Mouse (Mus musculus): ENCODE measurements around the gene Aff3.

Gene Aff3

DNA sequence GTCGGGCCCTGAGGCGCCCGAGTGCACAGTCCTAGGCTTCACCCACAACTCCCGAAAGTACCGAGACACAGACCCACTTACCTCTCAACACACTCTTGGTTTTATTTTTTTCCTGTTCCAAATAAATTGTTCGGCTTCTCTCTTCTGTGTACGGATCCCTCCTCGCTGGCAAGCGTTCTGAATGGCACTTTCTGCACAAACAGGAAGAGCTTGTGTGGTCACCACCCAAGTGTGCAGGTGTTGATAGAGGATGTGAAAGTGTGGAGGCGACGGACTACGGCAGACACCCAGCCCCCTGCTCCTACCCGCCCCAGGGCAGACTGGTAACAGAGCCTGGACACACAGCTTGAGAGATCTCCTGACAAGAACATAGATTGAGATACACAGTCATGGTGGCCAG lies at the start of gene Aff3:
TSS of gene Aff3 (minus strand) at position 179 of the 400 bp plus-strand sequence.
- no peak for DNase-seq (ENCODE audit: low read depth, low spot score)

DNA sequence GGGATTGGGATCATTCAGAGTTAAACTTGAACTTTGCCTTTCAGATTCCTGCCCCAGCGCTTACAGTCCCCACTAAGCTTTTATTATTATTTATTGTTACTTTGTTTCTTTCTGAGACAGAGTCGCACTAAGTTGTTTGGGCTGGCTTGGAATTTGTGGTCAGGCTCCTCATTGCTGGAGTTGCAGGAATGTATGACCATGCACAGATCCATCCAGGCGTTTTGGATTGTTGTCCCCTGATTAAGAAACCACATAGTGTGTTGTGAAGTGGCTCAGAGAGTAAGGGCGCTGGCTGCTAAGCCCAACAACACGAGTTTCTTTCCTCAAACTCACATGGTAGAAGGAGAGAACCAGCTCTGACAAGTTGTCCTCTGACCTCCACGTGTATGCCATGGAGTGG lies 35.9 kb upstream of the Aff3 start:
- DNase-seq (ENCODE audit: low read depth, low spot score), result no peak

GRCm38 (mm10) chr1:38699244-38699643 lies 34.5 kb upstream of the Aff3 start:
- DNase-seq (ENCODE audit: low read depth, low spot score), result no peak

- peak; percentile 4 for DNase-seq (ENCODE audit: low read depth, low spot score)
Measured at GRCm38 (mm10) chr1:38695812-38696681, 31.3 kb upstream of the Aff3 start.

DNA sequence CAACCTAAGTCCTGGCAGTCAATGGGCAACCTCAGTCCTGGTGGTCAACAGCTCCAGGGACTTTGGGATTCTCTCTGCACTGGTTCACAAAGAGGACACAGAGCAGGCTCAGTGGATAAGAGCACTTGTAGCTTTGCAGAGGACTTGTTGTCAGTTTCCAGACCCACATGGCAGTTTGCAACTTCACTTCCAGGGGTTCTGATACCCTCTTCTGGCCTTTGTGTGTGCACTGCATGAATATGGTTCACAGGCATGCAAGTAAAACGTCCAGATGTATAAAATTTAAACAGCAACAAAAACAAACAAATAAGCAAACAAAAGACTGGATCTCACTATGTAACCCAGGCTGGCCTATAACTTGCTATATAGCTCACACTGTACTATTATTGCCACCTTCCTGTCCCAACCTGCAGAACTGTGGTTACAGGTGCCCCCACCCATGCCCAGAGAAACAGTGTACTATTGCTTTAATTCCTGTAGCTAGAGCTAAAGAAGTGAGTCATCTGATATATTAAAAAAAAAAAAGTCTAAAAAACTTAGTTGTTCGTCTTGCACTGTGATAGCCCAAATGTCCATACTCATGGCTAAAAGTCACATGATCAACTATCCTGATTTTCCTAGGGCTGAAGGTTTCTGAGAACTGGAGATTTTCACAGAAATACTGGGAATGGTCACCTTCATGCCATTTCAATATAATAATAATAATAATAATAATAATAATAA lies 30.5 kb upstream of the Aff3 start:
- DNase-seq (ENCODE audit: low read depth, low spot score), result no peak

DNA sequence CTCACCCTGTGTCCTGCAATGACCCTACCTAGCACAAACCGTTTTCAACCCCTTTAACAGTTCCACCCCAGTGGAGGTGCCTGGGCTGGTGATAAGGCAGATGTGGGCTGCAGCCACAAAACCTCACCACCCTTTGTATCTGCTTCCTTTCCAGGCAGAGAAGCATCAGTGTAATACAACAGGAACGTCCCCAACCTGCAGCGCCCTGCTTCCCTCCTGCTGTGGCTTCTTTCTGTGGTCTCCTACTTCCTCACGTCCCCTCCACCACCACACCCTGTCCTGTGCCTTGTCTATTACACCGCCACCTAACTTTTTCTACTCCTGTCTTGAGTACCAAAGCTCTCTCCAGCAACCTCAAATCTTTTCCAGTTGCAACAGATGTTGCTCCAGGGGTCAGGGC lies 29.4 kb upstream of the Aff3 start:
- DNase-seq (ENCODE audit: low read depth, low spot score), result no peak

DNA sequence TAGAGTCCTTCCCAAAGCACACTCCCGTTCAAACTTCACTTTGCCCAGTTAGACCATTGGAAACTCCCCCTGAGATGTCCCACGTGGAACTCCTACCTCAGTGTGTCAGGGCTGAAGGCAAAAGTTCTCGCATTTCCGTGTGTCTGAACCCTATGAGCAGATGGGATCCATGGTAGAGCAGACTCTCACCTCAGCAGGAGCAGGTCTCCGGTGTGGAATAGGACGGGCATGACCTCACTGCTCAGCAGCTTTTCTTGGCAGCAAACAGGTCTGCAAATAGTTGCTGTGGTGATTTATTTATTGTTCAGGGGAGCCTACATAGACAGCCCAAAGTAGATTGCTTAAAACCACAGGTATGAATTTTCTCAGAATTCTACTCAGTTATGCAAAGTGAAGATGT lies 25.7 kb upstream of the Aff3 start:
- peak; percentile 80 for DNase-seq (ENCODE audit: low read depth, low spot score)

DNA sequence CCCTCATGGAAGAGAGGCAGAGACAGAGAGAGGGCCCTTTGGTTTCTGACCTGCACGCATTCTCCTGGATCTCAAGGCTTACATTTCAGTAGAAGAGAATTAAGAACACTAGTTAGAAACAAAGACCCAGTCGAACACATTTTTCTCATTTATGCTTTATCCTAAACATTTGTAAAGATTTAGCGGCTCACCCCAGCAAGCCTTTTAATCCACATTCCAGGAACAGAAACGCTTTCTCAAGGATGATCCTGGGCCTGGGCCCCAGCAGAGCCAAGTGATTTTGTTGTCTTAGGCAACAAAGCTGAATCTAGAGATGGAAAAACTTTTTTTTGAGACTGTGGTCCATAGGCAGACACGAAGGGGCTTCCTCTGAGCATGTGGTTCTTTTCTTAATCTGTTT lies 23.5 kb upstream of the Aff3 start:
- no peak for DNase-seq (ENCODE audit: low read depth, low spot score)

DNA sequence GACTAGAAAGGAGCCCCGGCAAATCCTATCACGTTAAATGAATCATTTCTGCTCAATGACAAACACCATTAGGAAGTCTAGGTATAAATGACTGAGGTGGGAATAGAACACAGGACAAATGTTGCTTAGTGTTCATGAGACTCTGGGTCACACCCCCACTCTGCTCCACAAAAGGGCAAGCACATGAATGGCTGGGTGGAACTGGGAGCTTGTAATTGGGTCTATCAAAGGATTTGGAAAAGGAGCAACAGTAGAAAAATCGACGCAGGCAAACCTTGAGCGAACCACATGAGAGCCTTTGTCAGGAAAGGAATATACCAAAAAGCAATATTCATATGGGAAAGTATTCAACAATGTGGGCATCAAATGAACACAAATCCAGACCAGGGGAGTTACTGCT lies 21.0 kb upstream of the Aff3 start:
- DNase-seq (ENCODE audit: low read depth, low spot score), result no peak

DNA sequence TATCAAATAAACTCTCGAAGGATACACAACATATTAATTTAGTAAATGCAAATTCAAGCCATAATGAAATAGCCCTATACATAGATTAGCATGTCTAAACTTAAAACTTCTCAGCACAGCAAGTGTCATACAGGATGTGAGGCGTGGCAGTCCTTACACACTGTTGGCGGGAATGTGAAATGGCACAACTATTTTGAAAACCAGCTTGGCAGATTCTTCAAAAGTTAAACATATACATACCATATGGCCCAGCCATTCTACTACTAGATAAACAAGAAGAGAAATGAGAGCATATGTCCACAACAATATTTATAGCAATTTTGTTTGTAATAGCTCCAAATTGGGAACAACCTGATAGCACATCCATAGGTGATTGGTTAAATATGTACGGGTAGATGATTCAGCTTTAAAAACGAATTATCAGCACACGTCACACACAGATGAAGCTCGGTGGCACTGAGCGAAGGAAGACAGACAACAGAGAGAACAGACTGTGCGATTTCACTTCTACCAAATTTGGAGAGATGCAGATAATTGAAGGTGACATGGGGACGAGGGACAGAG lies 18.5 kb upstream of the Aff3 start:
- DNase-seq (ENCODE audit: low read depth, low spot score), result peak; percentile 16

GRCm38 (mm10) chr1:38679890-38680289 lies 15.1 kb upstream of the Aff3 start:
- DNase-seq (ENCODE audit: low read depth, low spot score), result no peak

GRCm38 (mm10) chr1:38671756-38672155 lies 7.0 kb upstream of the Aff3 start:
- DNase-seq (ENCODE audit: low read depth, low spot score), result no peak

DNA sequence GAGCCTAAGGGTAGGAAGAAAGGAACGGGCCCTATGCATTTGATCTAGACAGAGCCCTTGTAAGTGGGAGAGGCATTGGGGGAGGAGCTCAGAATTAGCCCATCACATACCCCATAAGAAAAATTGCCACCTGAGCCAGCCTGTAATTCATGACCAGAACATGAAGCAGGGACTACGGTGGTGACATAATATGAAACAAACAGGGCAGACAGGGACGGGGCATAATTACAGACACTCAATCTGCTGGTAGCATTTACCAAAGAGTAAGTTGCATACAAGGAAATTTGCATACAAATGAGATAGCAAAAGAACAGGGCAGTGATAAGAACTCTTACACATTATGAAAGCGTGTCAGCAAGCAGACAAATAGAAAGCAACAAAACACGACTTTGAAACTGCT lies 6.3 kb upstream of the Aff3 start:
- no peak for DNase-seq (ENCODE audit: low read depth, low spot score)

DNA sequence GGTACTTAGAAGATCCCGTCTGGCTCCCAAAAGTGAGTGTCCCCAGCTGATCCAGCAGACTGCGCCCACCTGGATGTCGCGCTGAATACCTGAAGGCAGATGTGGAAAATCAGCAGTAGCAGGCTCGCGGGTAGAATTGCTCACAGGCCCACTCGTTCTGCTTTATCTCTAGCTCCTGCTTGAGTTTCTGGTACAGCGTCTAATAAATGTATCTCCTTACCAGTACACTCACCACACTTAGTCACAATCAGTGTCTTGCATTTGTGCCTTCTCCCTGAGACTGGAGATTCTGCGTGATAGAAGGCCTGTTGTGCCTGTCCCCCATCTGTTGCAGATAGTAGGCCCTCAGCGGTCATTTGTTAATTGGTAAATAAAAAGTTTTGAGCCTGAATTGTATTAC lies 3.6 kb upstream of the Aff3 start:
- DNase-seq (ENCODE audit: low read depth, low spot score), result no peak

DNA sequence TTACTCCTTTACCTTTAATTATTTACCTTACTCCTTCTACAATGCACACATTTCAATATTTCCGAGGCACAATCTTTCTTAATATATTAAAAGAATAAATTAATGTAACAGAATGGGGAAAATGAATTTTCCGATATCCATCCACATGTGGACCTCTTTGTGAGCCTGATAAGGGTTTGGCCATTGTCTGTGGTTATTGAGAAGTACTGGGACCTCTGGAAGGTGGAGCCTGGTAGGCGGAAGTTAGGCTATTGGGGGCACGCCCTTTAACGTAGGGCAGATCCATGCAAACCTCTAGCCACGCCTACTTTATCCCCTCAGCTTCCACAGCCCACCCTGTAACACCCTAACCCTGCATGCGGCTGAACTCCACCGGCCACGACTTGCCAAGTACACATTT lies 3.1 kb upstream of the Aff3 start:
- DNase-seq (ENCODE audit: low read depth, low spot score), result no peak

DNA sequence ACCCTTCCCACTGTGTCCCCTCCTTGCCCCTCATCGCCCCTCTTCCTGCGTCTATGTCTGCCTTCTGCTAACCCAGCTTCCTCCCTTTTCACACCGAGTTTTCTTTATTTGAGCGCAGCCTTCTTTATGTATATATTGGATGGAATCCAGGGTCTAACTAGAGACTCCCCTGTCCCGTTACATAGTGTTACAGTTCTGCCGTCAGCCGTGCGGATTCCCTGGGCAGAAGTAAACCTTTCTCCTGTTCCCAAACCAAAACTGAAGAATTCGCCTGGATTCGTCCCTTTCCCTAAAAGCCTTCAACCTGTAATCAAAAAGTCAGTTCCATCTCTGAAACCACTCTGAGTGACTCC lies 2.0 kb upstream of the Aff3 start:
- DNase-seq (ENCODE audit: low read depth, low spot score), result no peak

DNA sequence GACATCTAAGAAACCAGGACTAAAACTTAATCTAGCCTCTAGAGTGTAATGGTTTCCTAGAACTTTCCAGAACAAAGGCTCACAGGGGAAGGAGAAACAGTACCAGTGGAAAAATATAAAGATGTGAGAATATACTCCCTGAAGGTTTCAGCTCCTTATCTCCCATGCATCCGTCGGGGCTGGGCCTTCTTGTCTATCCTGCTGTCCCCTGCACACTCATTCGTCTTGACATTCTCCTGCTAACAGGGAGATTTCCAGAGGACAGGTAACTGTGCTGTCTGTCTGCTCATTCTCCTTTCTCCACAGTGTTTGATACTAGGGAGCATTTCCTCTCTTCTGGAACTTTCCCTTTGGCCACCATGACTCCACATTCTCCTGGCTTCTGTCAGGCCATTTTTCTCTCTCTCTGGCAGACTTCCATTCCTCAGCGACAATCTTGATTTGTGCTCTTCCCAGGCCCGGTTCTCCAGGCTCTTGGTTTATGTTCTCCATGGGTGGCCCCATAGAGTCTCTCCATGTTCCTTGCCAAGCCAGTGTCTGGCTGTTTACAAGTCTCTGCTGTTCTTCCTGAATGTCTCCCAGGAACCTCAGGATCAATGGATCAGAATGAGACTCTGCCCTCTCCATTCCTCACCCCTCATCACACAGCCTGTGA lies 1.5 kb upstream of the Aff3 start:
- DNase-seq (ENCODE audit: low read depth, low spot score), result no peak

GRCm38 (mm10) chr1:38665611-38666010 lies 856 bp upstream of the Aff3 start:
- no peak for DNase-seq (ENCODE audit: low read depth, low spot score)

- DNase-seq (ENCODE audit: low read depth, low spot score), result no peak
Measured at GRCm38 (mm10) chr1:38664261-38664660, 494 bp downstream of the Aff3 start.

DNA sequence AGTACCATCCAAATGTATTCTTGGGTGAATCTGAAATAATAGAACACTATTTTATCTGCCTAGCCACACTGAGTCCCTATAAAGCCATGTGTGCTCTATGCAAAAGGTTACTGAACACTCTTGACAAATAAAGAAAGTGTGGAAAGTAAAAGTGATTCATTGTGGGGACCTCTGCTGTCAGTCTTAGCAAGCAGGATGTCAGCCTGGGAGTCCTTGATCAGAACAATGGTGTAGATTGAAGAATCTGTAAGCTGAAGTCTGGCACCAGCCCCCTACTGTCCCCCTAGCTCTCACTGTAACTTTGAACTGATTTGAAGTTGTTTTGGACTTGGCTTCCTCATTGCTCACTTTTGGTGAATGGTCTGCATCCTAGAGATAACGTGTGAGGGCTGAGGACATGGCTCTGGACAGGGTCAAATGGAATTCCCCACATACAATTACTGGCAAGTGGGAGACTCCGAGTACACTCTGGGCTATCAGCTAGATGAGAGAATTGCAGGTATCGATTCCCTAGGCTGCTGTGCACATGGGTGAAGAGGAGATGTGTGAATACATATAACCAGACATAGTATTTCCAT lies 2.0 kb downstream of the Aff3 start:
- no peak for DNase-seq (ENCODE audit: low read depth, low spot score)

- DNase-seq (ENCODE audit: low read depth, low spot score), result no peak
Measured at GRCm38 (mm10) chr1:38658933-38659553, 5.7 kb downstream of the Aff3 start.

- no peak for DNase-seq (ENCODE audit: low read depth, low spot score)
Measured at GRCm38 (mm10) chr1:38658376-38658775, 6.4 kb downstream of the Aff3 start.
